Comparison of ENCODE assay signal across 9 mouse cellular contexts in genomic region chr1:34510575-34510981, GRCm38 (mm10). TPM values are rescaled to one million over a fixed set of nuclear protein-coding genes. Genes with fewer than 3 reads are reported as not detected.
DNase-seq lines count a peak whose midpoint lies in the region; ATAC-seq and TF ChIP-seq lines count a peak whose summit lies in the region.
"Had no signal": no experiment of that assay in that cellular context is flagged by ENCODE, and none has a peak within 500 bp of the region (broad histone marks: within the 10 kb centered on the region; RNA-seq: fewer than 3 reads in every experiment).

No protein-coding gene starts in this region.

- 7% methylated on average over 7 of the region's 7 CpGs for WGBS in hindbrain, embryonic 11.5 days

- TF ChIP-seq CTCF in gastrocnemius, adult 2 months (IDR thresholded peaks at IDR 0.05): no peak
- no peak for TF ChIP-seq CTCF in G1E (IDR thresholded peaks at IDR 0.05; ENCODE audit: low read depth, low read length)

- peak overlapping the region; percentile 38 for H3K4me3 ChIP-seq in gastrocnemius, adult 2 months
- no peak overlapping the region for H3K4me3 ChIP-seq in G1E (ENCODE audit: low read depth, low read length)
- H3K4me3 ChIP-seq in hindbrain, embryonic 11.5 days (ENCODE audit: low read depth, low read length): no peak overlapping the region
- H3K4me3 ChIP-seq in megakaryocyte, embryonic 14.5 days (replicated peaks): peak overlapping the region; percentile 90

- H3K9me3 ChIP-seq in G1E (replicated peaks): no peaks in the 10 kb centered on the region
- H3K9me3 ChIP-seq in hindbrain, embryonic 11.5 days (ENCODE audit: control insufficient read depth, low read length): no peaks in the 10 kb centered on the region
- H3K9me3 ChIP-seq in megakaryocyte, embryonic 14.5 days: peaks cover 19% of the 10 kb centered on the region

- no peak overlapping the region for H3K4me2 ChIP-seq in hindbrain, embryonic 11.5 days (replicated peaks; ENCODE audit: low read depth, low read length)

- no peak overlapping the region for H3K27ac ChIP-seq in gastrocnemius, adult 2 months
- no peak overlapping the region for H3K27ac ChIP-seq in hindbrain, embryonic 11.5 days (ENCODE audit: low read depth, low read length)

- no peak overlapping the region for H3K9ac ChIP-seq in hindbrain, embryonic 11.5 days (ENCODE audit: low read depth, low read length)

- intact Hi-C loops in gastrocnemius, adult 2 months (cut with DNase I): no loop called here
- intact Hi-C loops in gastrocnemius, postnatal 36 days (cut with DNase I): no loop called here

- peaks cover 25% of the 10 kb centered on the region for H3K4me1 ChIP-seq in G1E (ENCODE audit: insufficient read depth, low read depth, low read length)
- H3K4me1 ChIP-seq in hindbrain, embryonic 11.5 days (replicated peaks; ENCODE audit: control insufficient read depth, insufficient read depth, low read length): no peaks in the 10 kb centered on the region
- H3K4me1 ChIP-seq in megakaryocyte, embryonic 14.5 days: peaks cover 25% of the 10 kb centered on the region

- H3K36me3 ChIP-seq in G1E (replicated peaks): no peaks in the 10 kb centered on the region
- H3K36me3 ChIP-seq in hindbrain, embryonic 11.5 days (ENCODE audit: control insufficient read depth, insufficient read depth, low read length): no peaks in the 10 kb centered on the region
- no peaks in the 10 kb centered on the region for H3K36me3 ChIP-seq in megakaryocyte, embryonic 14.5 days (replicated peaks; ENCODE audit: low read length)

- ATAC-seq in G1E (ENCODE audit: extremely low read depth, insufficient number of reproducible peaks, low FRiP score, poor library complexity, severe bottlenecking): peak; percentile 24; the same call in 1 of the 2 replicates
- no peak for ATAC-seq in hindbrain, embryonic 11.5 days (ENCODE audit: low FRiP score)

- DNase-seq in gastrocnemius, adult 2 months: no peak
- no peak for DNase-seq in gastrocnemius, postnatal 36 days
- DNase-seq in G1E (ENCODE audit: low spot score): no peak
- DNase-seq in hindbrain, embryonic 11.5 days (ENCODE audit: low spot score): peak; percentile 9
- DNase-seq in thymus, adult 18-20 months: peak; percentile 18 to 45
- DNase-seq in urinary bladder, postnatal 4 days (ENCODE audit: low spot score in 2 of 2): no peak
- DNase-seq in cerebellum, postnatal 14 days: no peak

- peaks cover 8% of the 10 kb centered on the region; the same call in 1 of the 2 replicates for H3K27me3 ChIP-seq in G1E (ENCODE audit: insufficient read depth, low read length)
- no peaks in the 10 kb centered on the region for H3K27me3 ChIP-seq in hindbrain, embryonic 11.5 days (ENCODE audit: control insufficient read depth, insufficient read depth, low read length)
- peaks cover 33% of the 10 kb centered on the region for H3K27me3 ChIP-seq in megakaryocyte, embryonic 14.5 days (replicated peaks)

RNA-seq across cellular contexts. Expression of gene Prss39, which starts 12.4 kb away (rescaled TPM):
- total RNA-seq in gastrocnemius, adult 2 months (2021): not detected
- total RNA-seq in gastrocnemius, postnatal 36 days (2021): not detected
- total RNA-seq in G1E (2014; fragmentation: Nextera tagmentation): not detected in 2 replicates
- total RNA-seq in G1E (2017): 0.22 TPM in 1 of 2 replicates, not detected in the other
- not detected in 2 replicates for polyA plus RNA-seq in G1E (2012)
- polyA plus RNA-seq in hindbrain, embryonic 11.5 days (2014; fragmentation: Nextera tagmentation; extraction: Ambion mirVana): not detected in 2 replicates
- polyA plus RNA-seq in megakaryocyte, embryonic 14.5 days (2012; ENCODE audit: insufficient read depth, low replicate concordance): 0.17 TPM in 1 of 2 replicates, not detected in the other

RNA-seq across cellular contexts. Expression of gene Cfc1, which starts 24.9 kb away (rescaled TPM):
- total RNA-seq in gastrocnemius, adult 2 months (2021): not detected
- total RNA-seq in gastrocnemius, postnatal 36 days (2021): not detected
- total RNA-seq in G1E (2014; fragmentation: Nextera tagmentation) (not detected in 2 replicates), G1E (2017) (0.11 and 0.12 TPM in 2 replicates)
- polyA plus RNA-seq in G1E (2012): not detected in 2 replicates
- not detected in 2 replicates for polyA plus RNA-seq in hindbrain, embryonic 11.5 days (2014; fragmentation: Nextera tagmentation; extraction: Ambion mirVana)
- not detected in 2 replicates for polyA plus RNA-seq in megakaryocyte, embryonic 14.5 days (2012; ENCODE audit: insufficient read depth, low replicate concordance)
- polyA plus RNA-seq: large intestine, adult 2 months had no signal

RNA-seq across cellular contexts. Expression of gene Prss40, which starts 50.2 kb away (rescaled TPM):
- not detected for total RNA-seq in gastrocnemius, adult 2 months (2021)
- not detected for total RNA-seq in gastrocnemius, postnatal 36 days (2021)
- not detected in 2 replicates for total RNA-seq in G1E (2014; fragmentation: Nextera tagmentation)
- total RNA-seq in G1E (2017): 0.17 and 0.33 TPM in 2 replicates
- not detected in 2 replicates for polyA plus RNA-seq in G1E (2012)
- not detected in 2 replicates for polyA plus RNA-seq in hindbrain, embryonic 11.5 days (2014; fragmentation: Nextera tagmentation; extraction: Ambion mirVana)
- not detected in 2 replicates for polyA plus RNA-seq in megakaryocyte, embryonic 14.5 days (2012; ENCODE audit: insufficient read depth, low replicate concordance)
- polyA plus RNA-seq: large intestine, adult 2 months had no signal

RNA-seq across cellular contexts. Expression of gene Ptpn18, which starts 51.0 kb away (rescaled TPM):
- 1 to 10 TPM; 1.8 to 2.3 TPM for total RNA-seq in gastrocnemius, adult 2 months (2021)
- total RNA-seq in gastrocnemius, postnatal 36 days (2021): 1 to 10 TPM in 1 of 2 experiments, under 1 TPM in 1; 0.92 to 2.6 TPM
- total RNA-seq in G1E (2014; fragmentation: Nextera tagmentation) (47.9 and 57.9 TPM in 2 replicates), G1E (2017) (104 and 190 TPM in 2 replicates)
- 117 and 173 TPM in 2 replicates for polyA plus RNA-seq in G1E (2012)
- 7.6 and 9.6 TPM in 2 replicates for polyA plus RNA-seq in hindbrain, embryonic 11.5 days (2014; fragmentation: Nextera tagmentation; extraction: Ambion mirVana)
- 398 and 732 TPM in 2 replicates for polyA plus RNA-seq in megakaryocyte, embryonic 14.5 days (2012; ENCODE audit: insufficient read depth, low replicate concordance)

Comparison
In these comparisons a context has a peak if more than half of its experiments do, and no peak if none do; other contexts are left out.
1. DNase-seq: peak in hindbrain, embryonic 11.5 days (single experiment) and thymus, adult 18-20 months (2 of 2); none in gastrocnemius, adult 2 months (single experiment), gastrocnemius, postnatal 36 days (0 of 2), G1E (single experiment), urinary bladder, postnatal 4 days (0 of 2) and cerebellum, postnatal 14 days (0 of 2).
2. H3K4me3 ChIP-seq: peak in gastrocnemius, adult 2 months (single experiment) and megakaryocyte, embryonic 14.5 days (single experiment); none in G1E (single experiment) and hindbrain, embryonic 11.5 days (single experiment).